Mouse (Mus musculus): Measurements from ENCODE around the gene Rnf135. TPM values are rescaled to one million over a fixed set of nuclear protein-coding genes. Genes with fewer than 3 reads are reported as not detected.

Rnf135 gene
- polyA plus RNA-seq, 1 experiment from 2014 or later, result 14.0 TPM

DNA sequence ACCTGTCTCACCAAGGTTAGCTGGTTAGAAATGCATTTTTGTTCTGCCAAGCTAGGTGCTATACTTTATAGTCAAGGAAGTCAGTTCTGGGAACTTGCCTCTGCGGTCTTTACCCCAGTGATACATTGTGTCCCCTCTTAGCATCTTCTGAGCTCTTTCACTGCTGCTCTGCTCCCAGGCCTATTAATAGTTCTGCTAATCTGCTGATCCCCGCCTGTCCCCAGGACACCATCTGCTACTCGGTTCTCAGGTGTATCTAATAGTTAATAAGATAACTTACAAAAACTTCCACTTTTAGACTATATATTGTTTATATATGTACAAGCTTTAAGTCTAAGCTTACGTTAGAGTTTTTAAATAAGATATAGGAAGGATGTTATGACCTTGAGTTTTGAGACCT is 54.7 kb downstream of the Rnf135 start:
- ChIA-PET CTCF (no interaction called here), POLR2A (no interaction called here)
- no peak for ATAC-seq

DNA sequence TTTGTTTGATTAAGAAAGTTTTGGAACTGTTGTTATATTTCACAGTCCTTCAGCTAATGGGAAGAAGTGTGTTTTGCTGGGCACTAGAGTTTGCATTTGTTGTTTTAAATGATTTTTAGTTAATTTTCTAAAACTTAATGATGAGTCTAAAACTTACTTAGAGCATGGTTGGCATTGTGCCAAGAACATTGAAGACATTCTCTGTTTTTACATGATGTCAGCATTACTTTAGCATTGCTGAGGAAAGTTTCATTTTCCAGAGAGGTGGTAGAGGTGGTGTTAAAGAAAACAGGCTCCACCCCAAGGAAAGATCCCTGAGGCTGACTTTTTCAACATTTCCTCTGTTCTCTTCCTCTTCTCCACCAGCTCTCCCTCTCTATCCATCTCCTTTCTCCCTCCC is 63.4 kb downstream of the Rnf135 start:
- no peak for TF ChIP-seq CTCF (IDR thresholded peaks at IDR 0.05)
- no peaks in the 10 kb centered on the region for H3K27me3 ChIP-seq
- CTCF ChIA-PET, result interaction anchor here (1.9 kb wide), 1 partner anchor 11 kb away, joined by 14 read pairs; no protein-coding TSS in a partner anchor
- ATAC-seq (no peak), DNase-seq (ENCODE audit: low read depth, low spot score) (no peak)
- in situ Hi-C loops (cut with MboI; ENCODE audit: low pct_unique_long_range_greater_than_20kb), result no loop called here
- POLR2A ChIA-PET, result no interaction called here

More for the DNA sequence above, 54.7 kb downstream of the Rnf135 start:
- no peak for DNase-seq (ENCODE audit: low read depth, low spot score)
- TF ChIP-seq CTCF (IDR thresholded peaks at IDR 0.05), result no peak
- in situ Hi-C loops (cut with MboI; ENCODE audit: low pct_unique_long_range_greater_than_20kb), result no loop called here
- no peaks in the 10 kb centered on the region for H3K27me3 ChIP-seq

DNA sequence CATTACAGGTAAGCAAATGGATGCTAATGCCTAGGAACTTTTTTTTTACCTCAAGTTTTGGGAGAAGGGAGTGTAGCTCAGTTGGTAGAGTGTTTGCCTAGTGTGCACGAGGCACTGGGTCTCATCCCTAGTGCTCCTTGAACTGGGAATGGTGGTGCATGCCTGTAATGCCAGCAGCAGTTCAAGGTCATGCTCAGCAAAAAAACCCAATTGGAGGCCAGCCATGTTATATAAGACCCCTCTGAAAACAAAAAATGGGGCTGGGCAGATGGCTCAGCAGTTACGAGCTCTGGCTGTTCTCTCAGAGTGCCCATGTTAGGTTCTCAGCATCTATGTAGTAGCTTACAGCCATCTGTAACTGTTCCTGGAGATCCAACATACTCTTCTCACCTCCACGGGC is 64.9 kb downstream of the Rnf135 start:
- POLR2A ChIA-PET, result no interaction called here
- no peak for ATAC-seq
- CTCF ChIA-PET, result interaction anchor here (1.9 kb wide), 1 partner anchor 9 kb away, joined by 14 read pairs; no protein-coding TSS in a partner anchor
- no peaks in the 10 kb centered on the region for H3K27me3 ChIP-seq
- no peak for TF ChIP-seq CTCF (IDR thresholded peaks at IDR 0.05)
- in situ Hi-C loops (cut with MboI; ENCODE audit: low pct_unique_long_range_greater_than_20kb), result no loop called here
- no peak for DNase-seq (ENCODE audit: low read depth, low spot score)

Other genes with a start within 250 kb of the Rnf135 start
- 49.7 TPM for gene Utp6, start 221.5 kb upstream of the Rnf135 start, polyA plus RNA-seq (2021)
- 53.9 TPM for gene Suz12, start 190.7 kb upstream of the Rnf135 start, polyA plus RNA-seq (2021)
- 27.9 TPM for gene Crlf3, start 102.9 kb upstream of the Rnf135 start, polyA plus RNA-seq (2021)
- 4.5 TPM for gene Atad5, start 94.5 kb upstream of the Rnf135 start, polyA plus RNA-seq (2021)
- gene Tefm, start 41.7 kb upstream of the Rnf135 start, polyA plus RNA-seq (2021), result 26.0 TPM
- 0.19 TPM for gene Adap2, start 29.7 kb upstream of the Rnf135 start, polyA plus RNA-seq (2021)
- 49.4 TPM for gene Rhot1, start 25.2 kb downstream of the Rnf135 start, polyA plus RNA-seq (2021)
- 5.8 TPM for gene Rhbdl3, start 117.1 kb downstream of the Rnf135 start, polyA plus RNA-seq (2021)
- gene 5730455P16Rik, start 194.2 kb downstream of the Rnf135 start, polyA plus RNA-seq (2021), result 26.3 TPM
- 160 TPM for gene Zfp207, start 199.4 kb downstream of the Rnf135 start, polyA plus RNA-seq (2021)
- gene Psmd11, start 244.8 kb downstream of the Rnf135 start, polyA plus RNA-seq (2021), result 133 TPM